Mouse (Mus musculus): ENCODE data around the gene Dusp9. TPM values are rescaled to one million over a fixed set of nuclear protein-coding genes. Genes with fewer than 3 reads are reported as not detected.

The Dusp9 gene
- polyA plus RNA-seq, 1 experiment from 2014 or later = 6.0 TPM

Other genes with a start within 250 kb of the Dusp9 start
- 0.09 TPM in 1 of 2 replicates, not detected in the other for gene Gm18336, start 240.7 kb upstream of the Dusp9 start, polyA plus RNA-seq (2015; fragmentation: Nextera tagmentation; extraction: Ambion mirVana)
- gene Zfp92, start 228.3 kb upstream of the Dusp9 start, polyA plus RNA-seq (2015; fragmentation: Nextera tagmentation; extraction: Ambion mirVana) = 0.33 and 0.34 TPM in 2 replicates
- gene Trex2, start 204.1 kb upstream of the Dusp9 start, polyA plus RNA-seq (2015; fragmentation: Nextera tagmentation; extraction: Ambion mirVana) = 12.3 and 13.0 TPM in 2 replicates
- 56.5 and 58.7 TPM in 2 replicates for gene Haus7, start 180.4 kb upstream of the Dusp9 start, polyA plus RNA-seq (2015; fragmentation: Nextera tagmentation; extraction: Ambion mirVana)
- 302 and 313 TPM in 2 replicates for gene Bgn, start 155.8 kb upstream of the Dusp9 start, polyA plus RNA-seq (2015; fragmentation: Nextera tagmentation; extraction: Ambion mirVana)
- 0.41 and 0.43 TPM in 2 replicates for gene Atp2b3, start 136.3 kb upstream of the Dusp9 start, polyA plus RNA-seq (2015; fragmentation: Nextera tagmentation; extraction: Ambion mirVana)
- 13.3 and 14.2 TPM in 2 replicates for gene Pnck, start 20.7 kb downstream of the Dusp9 start, polyA plus RNA-seq (2015; fragmentation: Nextera tagmentation; extraction: Ambion mirVana)
- 8.9 and 9.7 TPM in 2 replicates for gene Slc6a8, start 33.7 kb downstream of the Dusp9 start, polyA plus RNA-seq (2015; fragmentation: Nextera tagmentation; extraction: Ambion mirVana)
- gene Bcap31, start 76.8 kb downstream of the Dusp9 start, polyA plus RNA-seq (2015; fragmentation: Nextera tagmentation; extraction: Ambion mirVana) = 254 and 265 TPM in 2 replicates
- gene Abcd1, start 77.2 kb downstream of the Dusp9 start, polyA plus RNA-seq (2015; fragmentation: Nextera tagmentation; extraction: Ambion mirVana) = 19.4 and 20.2 TPM in 2 replicates
- gene Plxnb3, start 117.7 kb downstream of the Dusp9 start, polyA plus RNA-seq (2015; fragmentation: Nextera tagmentation; extraction: Ambion mirVana) = 1.1 and 1.6 TPM in 2 replicates
- 35.3 and 49.9 TPM in 2 replicates for gene Srpk3, start 135.0 kb downstream of the Dusp9 start, polyA plus RNA-seq (2015; fragmentation: Nextera tagmentation; extraction: Ambion mirVana)
- 193 and 199 TPM in 2 replicates for gene Idh3g, start 147.5 kb downstream of the Dusp9 start, polyA plus RNA-seq (2015; fragmentation: Nextera tagmentation; extraction: Ambion mirVana)
- 221 and 235 TPM in 2 replicates for gene Ssr4, start 147.6 kb downstream of the Dusp9 start, polyA plus RNA-seq (2015; fragmentation: Nextera tagmentation; extraction: Ambion mirVana)
- gene Pdzd4, start 185.6 kb downstream of the Dusp9 start, polyA plus RNA-seq (2015; fragmentation: Nextera tagmentation; extraction: Ambion mirVana) = 1.3 TPM in 2 replicates